Mouse (Mus musculus): Measurements from ENCODE around the gene Wrap53. TPM values are rescaled to one million over a fixed set of nuclear protein-coding genes. Genes with fewer than 3 reads are reported as not detected.
"Not testable (repeated sequence)": the region's sequence is repeated elsewhere in the genome, so short reads cannot be mapped to it uniquely, and the experiment has no call there.

Wrap53 gene
- total and polyA plus RNA-seq, 3 experiments = 8.4 to 14.8 (median 12.0) TPM

DNA sequence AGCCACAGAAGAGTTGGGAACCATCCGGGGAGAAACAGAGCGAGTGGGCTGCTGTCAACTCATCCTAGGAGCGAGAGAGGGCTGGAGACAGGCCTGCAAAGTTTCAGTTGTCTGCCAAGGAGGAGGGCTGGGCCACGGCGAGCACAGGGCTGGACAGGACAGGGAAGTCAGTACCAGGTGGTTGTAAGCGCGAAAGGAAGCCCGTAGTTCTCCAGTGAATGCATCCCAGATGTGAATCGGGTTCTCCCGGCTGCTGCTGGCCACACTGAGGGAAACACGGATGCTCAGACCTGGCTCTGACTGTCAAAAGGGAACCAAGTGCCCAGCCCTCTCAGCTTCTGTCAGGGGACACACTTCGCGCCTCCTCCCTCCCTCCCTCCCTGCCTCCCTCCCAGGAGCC is 16.7 kb downstream of the Wrap53 start:
- no peak for DNase-seq

DNA sequence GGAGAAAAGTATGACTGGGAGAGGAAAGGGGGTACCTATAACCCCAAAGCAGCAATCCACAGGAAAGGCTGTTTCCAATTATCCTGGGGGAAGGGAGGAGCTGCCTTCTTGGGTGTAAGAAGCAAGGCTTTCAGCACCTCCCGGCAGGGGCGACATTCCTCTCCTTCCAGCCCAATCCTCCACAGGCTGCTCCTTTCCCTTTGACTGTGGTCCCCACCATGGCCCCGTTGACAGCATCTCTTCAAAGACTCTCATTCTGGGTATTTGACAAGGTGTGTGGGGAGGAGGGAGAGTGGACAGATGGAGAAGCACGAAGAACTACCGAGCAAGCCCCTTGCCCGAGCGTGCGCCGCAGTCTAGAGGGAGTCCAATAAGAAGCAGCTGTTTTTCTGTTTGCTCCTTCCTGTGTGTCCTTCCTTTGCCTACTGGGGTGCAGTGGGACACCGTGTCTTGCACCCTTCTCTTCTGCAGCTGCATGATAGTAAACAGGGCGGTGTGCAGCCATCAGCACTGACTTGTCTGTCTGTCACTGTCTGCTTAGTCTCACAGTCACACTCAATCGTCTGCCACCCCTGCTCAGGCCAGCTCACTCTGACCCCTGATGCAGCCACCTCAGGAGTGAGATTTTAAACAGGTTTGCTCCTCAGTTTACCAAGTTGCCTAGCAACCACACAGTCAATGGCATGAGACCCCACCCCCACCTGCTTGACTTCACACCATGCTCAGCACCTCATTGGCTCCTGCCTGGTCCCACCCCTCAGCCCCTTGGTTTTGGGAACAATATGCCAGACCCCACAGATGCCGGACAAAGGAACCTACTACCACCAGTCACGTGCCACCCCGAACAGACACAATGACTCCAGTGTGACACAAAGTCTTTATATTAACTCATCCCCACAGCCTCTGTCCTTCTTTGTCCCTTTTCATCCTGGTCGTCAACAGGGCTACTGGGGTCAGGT is 18.9 kb downstream of the Wrap53 start:
- no peak for DNase-seq

DNA sequence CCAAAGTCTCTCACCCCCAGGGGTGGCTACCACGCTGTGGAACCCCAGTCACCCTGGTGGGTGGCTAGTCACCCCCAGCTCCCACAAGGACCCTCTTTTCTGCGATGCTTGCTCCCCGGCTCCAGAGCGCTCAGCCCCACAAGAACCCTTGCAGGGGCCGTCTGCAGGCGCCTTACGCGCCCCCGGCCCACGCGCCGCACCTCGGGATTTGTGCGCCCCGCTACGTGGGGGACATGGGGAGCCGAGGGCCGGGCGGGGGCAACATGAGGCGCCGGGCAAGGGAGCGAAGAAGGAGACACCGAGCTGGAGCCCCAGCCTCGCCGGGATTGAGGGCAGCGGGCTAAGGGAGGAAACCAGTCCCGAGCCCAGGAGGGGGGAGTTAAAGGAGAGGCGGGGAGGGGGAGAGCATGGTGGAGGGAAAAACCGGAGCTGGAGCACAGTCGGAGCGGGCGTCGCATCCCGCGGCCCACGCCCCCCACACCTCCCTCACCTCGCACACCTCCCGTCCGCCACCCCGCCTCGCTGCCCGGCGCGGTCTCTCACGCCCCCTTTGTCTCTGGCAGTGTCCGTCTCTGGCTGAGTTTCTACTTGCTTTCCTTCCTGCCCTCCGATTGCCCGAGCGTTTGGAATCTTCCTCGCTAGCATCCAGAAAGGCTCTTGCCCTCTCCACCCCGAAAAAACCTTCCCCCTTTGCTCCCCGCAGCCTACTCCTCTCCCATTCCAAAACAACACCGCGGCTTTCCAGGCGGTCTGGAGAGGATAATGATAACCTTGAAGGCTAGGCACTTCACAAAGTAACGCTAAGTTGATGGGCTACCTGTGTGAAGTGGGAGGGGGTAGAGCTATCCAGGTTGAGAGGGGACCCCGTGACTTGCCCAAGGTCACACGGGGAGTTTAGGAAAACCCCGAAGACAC is 19.9 kb downstream of the Wrap53 start, which contains the start of gene Efnb3:
Efnb3 (minus strand) TSS at position 355 of the 915 bp plus-strand sequence.
- no peak for DNase-seq

DNA sequence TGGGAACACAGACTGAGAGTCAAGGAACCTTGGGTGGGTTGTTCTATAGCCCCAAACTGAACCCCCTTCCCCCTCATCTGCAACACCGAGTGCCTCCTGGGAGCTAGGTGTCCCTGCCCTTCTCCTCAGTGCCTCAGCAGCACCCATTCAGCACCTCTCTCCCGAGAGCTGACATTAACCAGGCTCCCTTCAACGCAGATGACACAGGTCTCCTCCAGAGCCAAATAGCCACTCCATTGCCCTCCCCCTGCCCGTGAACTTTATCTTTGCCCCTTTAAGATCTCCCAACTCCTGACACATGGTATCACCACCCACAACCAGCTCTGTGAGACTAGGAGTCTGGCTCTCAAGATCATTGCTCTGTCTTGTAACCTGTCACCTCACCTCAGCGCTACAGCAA is 20.9 kb downstream of the Wrap53 start:
- no peak for DNase-seq

DNA sequence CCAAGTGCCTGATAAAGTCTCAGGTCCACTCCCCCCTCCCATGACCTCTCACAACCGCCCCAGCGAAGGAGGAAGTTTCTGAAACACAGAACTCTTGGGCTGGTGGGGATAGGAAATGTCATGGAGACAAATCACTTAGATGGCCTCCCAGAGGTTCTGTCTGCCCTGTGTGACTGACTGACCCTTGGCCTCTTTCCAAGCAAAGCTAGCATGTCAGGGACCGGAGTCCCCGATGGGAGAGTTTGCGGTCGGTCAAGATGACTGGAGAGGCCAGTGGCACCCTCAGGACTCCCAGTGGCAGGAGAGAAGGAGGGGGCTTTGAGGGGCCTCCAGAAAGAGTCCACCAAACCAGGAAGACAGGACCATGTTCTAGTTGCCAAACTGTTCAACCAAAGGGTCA is 21.3 kb downstream of the Wrap53 start:
- DNase-seq = no peak

DNA sequence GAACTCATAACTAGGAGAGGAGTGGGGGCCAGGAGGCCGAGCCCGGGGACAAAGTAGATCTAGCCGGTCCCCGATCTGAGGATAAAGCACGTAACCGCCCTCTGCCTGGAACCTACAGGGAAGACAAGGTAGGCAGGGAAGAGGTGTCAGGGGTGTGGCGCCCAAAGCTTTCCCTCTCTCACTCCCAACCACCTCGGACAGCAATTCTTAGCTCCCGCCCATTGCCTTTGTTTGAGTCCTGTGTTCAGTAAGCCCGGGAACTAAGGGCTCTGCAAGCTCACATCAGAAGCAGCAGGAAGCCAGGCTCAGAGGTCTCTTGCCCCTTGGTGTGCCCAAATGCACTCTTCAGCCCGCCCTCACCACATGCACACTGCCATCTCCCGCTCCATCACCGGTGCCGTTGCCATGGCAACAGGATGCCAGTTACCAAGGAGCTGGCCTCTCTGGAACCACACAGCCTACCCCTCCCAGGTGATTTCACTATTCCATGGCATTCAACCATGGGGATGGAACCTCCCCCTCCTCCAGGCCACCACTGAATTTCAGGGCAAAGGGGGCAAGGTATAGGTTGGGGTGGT is 22.6 kb downstream of the Wrap53 start:
- no peak for DNase-seq

DNA sequence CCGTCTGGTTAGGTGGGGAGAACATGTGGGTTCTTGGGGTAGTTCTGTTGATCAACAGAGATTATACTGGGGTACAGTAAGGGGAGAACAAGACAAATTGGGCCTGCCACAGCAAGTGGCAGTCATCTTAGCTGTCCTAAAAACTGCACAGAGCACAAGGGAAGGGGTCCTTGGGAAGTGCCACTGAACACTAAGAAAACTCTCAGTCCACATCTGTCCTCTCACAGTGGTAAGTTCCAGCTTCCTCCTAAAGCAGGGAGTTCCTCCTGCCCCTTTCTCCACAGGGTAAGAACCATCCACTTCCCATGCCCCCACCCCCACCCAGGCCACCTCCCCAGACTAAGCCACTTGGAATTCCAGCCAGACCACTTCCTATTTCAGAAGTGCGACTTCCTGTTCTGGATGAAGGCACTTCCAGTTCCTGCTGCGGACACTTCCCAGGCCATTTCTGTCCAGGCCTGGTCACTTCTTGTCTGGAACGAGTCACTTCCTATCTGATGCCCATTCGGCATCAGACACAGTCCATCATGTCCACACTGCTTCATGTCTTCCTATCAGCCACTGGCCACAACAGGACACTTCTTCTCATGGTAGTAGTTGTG is 25.4 kb downstream of the Wrap53 start:
- no peak for DNase-seq

DNA sequence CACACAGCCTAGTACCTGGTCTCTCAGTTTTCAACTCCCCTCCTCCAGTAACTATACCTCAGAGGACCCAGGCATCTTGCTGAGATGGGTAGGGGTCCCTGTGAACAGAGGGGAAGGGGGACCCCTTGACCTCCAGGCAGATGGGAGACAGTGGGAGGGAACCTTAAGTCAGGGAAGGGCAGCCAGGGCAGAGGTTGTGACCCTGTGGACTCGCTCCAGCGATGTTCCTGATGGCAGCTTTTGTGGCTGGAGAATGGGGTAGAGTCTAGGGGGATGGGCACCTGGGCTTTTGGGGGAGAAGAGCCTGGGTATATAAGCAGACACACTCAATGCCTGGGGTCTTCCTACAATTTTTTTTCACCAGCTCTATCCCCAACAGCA is 26.7 kb downstream of the Wrap53 start:
- DNase-seq = no peak

DNA sequence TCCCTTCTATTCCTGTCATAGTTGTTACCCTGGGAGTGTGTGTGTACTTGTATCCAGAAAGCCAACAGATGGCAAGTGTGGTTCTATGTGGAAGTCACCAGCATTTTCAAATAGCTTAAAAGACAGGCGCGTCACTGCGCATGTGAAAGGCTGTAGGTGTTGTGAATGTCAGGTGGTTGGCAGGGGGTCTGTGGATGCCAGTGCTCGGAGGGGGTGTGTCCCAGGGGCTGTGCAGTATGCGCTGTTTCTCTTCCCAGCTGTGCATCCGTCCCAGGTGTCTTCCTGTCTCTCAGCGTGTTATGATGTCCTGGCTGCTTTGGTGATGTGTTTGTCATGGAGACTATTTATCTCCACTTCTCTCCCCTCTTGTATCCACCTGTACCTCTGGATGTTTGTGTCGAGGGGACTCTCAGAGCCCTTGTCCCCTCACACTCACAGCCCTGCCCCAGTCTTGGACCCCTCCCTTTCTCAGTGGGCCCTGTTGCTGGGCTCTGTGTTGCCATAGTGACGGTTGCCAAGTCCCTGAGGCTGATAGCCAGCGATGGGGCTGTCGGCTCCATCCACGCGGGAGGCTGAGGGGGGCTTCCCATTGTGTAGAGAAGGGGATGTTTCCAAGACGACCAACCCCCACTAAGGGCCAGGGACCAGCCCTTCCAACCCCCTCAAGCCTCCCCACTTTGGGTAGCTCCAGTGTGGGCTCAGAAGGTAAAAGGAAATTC is 27.3 kb downstream of the Wrap53 start:
- no peak for DNase-seq

DNA sequence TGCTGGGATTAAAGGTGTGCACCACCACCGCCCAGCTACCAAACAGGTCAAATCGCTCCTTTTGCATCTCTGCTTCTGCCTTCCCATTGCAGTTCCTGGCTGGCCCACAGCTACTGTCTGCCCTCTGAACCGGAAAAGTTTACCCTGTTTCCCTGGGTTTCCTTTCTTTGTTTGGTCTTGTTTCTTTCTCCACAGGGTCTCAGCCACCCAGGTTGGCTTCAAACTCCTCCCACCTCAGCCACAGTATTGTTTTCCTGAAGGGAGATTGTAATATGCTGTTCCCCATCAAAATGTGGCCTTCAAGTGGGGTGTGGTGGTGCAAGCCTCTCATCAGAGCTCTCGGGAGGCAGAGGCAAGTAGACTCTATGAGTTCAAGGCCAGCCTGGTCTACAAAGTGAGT is 28.7 kb downstream of the Wrap53 start:
- no peak for DNase-seq

DNA sequence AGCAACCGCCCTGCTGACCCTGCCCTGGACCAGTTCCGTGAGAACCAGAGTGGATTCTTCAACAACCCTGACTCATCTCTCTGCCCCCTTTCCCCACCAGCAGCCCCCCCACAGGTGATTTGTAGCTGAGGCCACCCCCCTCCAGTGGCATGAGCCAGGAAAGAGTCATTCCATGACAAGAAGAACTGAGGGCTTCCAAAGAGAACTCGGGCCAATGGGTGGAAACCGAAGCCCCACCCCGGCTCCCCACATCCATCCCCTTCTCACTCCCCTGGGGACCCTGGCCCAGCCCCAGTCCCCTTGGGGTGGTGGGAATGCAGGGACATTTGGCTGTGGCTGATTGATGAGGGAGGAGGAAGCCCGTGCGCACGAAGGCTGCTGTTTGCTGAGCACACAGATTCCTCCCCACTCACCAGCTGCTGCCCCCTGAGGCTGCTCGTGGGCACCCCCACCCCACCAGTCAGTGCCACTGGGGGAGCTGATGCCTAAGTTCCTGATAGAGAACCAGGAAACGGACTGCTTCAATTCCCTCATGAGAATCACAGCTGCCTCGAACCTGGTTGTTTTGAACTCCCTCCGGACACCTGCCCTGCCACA is 30.9 kb downstream of the Wrap53 start, which contains the start of gene Dnah2:
Dnah2 (minus strand) TSS at position 51 of the 597 bp plus-strand sequence.
- DNase-seq = no peak

DNA sequence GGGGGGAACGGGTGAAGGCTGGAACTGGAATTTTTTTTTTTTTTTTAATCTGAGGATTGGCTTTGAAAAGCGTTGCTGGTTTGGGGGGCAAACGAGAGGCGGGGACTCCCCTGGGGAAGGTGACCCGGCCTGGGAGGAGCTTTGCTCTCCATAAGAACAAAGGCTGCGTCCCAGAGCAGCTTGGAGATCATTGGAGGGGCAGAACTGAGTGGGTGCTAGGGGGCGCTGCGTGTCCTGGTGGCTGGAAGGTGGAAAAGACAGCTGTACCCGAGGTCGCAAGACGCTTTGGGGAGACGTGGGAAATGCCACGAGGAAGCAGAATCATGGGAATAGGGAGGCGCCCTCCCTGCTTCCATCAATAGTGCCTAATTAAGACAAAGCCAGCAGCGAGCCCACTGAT is 33.0 kb downstream of the Wrap53 start:
- peak; percentile 49 for DNase-seq

DNA sequence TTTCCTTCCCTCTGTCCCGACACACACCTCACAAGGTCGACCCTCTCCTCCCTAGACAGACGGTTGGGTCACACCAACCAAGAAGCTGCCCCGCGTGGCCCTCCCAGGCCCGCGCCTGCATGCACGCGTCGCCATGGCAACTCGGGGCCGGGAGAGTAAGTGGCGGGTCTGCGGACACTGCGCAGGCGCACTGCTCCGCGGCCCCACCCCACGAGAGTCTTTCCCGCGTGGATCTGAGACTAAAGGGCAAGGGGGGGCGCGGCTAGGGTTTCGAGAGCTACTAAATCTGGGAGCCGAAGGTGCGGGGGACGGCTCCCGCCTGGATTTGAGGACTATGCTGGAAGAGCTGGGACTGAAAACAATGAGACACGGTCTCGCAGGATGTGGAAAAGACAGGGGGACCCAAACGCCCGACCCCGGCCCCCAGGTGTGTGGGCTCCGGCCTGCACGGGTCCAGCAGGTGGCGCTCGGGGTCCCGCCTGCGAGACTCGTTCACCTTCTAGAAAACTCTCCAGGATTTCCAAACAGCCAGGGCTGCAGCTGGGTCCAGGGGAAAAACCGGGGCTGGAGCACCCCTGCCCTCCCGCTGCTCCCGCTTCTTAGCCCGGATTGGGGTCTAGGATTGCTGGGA is 33.5 kb downstream of the Wrap53 start:
- DNase-seq = peak; percentile 85

DNA sequence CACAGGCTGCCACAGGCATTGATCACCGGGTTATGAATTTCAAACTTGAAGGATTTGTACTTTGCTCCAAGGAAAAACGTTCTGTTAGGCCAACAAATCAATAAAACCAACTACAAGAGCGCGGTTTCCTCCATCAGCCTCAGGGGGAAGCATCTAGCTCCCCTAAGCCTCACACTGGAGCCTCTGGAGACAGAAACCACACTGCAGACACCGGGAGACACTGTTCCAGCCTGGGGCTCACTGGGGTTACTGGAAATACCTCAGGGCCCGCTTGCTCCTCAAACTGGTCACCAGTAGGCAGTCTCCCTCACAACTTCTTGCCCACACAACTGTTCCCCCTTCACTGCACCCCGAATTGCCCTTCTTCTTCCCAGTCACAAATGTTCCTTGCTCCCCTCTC is 34.1 kb downstream of the Wrap53 start:
- no peak for DNase-seq

DNA sequence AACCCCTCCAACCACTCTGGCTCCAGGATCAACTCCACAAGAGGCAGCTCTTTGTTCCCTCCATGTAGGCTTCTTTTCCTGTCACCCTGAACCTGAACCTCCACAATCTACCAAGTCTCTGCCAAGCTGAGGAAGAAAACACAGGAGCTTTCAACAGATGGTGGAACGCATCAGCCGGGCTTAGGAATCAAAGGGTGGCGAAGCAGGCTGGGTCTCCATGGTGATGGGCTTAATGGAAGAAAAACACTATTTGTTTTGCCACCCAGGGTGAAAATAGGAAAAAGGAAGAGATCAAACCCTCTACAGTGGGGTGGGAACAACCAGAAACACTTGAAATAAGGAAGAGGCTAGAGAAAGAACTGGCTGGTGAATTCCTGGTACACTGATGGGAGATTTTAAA is 36.5 kb downstream of the Wrap53 start:
- no peak for DNase-seq

DNA sequence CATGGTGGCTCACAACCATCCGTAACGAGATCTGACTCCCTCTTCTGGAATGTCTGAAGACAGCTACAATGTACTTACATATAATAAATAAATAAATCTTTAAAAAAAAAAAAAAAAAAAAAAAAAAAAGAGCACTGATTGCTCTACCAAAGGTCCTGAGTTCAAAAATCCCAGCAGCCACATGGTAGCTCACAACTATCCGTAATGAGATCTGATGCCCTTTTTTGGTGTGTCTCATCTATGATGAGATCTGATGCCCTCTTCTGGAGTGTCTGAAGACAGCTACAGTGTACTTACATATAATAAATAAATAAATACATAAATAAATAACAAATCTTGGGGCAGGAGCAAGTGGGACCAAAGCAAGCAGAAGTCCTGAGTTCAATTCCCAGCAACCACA is 38.3 kb downstream of the Wrap53 start:
- DNase-seq = not testable (repeated sequence)

DNA sequence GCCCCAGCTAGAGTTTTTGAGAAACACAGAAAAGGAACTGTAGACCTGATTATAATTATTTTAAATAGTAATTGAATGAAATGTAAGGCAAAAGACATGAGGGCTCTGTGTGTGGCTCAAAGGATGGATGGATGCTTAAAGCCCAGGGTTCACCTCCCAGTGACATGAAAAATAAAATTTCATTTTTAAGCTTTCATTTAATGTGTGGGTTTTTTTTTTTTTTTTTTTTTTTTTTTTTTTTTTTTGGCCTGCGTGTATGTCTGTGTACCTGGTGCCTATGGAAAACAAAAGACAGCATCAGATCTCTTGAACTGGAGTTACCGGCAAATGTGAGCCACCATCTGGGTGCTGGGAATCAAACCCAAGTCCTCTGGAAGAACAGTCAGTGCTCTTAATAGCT is 39.4 kb downstream of the Wrap53 start:
- DNase-seq = no peak

DNA sequence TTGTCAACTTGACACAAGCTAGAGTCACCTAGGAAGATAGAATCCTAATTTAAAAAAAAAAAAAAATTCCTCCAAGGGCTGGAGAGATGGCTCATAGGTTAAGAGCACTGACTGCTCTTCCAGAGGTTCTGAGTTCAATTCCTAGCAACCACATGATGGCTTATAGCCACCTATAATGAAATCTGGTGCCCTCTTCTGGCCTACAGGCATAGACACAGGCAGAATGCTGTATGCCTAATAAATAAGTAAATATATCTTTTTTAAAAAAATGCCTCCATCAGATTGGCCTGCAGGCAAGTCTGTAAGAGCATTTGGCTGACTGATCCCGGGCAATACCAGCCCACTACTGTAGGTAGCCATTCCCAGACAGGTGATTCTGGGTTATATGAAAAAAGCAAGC is 45.1 kb downstream of the Wrap53 start:
- DNase-seq = no peak

DNA sequence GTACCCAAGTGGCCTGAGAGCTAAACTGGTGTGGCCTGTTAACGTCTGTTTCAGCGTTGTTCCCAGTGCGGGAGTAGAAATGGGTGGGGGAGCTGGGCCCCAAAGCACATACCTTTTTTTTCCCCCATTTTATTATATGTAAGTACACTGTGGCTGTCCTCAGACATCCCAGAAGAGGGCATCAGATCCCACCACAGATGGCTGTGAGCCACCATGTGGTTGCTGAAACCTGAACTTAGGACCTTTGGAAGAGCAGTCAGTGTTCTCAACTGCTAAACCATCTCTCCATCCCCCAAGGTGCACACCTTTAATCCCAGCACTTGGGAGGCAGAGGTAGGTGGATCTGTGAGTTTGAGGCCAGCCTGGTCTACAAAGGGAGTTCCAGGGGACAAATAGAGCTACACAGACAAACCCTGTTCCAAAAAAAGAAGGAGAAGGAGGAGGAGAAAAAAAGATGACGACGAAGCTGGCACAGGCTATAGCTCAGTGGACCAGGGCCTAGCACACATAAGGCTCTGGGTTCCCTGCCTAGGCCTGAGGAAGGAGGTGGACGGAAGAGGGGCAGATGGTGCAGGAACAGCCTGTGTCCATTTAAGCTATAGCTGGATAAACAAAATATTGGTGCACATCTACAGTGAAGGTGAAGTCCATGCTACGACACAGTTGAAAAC is 47.4 kb downstream of the Wrap53 start:
- no peak for DNase-seq

DNA sequence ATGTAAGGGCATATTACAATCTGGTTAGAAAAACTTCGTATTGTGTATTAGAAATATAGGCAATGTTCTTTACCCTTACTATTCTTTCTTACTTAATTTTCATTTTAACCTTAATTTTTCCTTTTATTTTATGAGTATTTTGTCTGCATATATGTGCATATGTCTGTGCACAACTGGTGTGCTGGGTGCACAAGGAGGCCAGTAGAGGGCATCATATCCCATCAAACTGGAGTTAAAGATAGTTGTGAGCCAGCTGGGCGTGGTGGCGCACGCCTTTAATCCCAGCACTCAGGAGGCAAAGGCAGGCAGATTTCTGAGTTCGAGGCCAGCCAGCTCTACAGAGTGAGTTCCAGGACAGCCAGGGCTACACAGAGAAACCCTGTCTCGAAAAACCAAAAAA is 49.3 kb downstream of the Wrap53 start:
- DNase-seq = not testable (repeated sequence)

Data from adrenal gland, adult 2 months (tissue).